Mouse (Mus musculus): Measurements from ENCODE around the gene Lrrc2. TPM values are rescaled to one million over a fixed set of nuclear protein-coding genes. Genes with fewer than 3 reads are reported as not detected.

Gene Lrrc2
- polyA plus RNA-seq, 1 experiment from 2014 or later, result 0.09 TPM

DNA sequence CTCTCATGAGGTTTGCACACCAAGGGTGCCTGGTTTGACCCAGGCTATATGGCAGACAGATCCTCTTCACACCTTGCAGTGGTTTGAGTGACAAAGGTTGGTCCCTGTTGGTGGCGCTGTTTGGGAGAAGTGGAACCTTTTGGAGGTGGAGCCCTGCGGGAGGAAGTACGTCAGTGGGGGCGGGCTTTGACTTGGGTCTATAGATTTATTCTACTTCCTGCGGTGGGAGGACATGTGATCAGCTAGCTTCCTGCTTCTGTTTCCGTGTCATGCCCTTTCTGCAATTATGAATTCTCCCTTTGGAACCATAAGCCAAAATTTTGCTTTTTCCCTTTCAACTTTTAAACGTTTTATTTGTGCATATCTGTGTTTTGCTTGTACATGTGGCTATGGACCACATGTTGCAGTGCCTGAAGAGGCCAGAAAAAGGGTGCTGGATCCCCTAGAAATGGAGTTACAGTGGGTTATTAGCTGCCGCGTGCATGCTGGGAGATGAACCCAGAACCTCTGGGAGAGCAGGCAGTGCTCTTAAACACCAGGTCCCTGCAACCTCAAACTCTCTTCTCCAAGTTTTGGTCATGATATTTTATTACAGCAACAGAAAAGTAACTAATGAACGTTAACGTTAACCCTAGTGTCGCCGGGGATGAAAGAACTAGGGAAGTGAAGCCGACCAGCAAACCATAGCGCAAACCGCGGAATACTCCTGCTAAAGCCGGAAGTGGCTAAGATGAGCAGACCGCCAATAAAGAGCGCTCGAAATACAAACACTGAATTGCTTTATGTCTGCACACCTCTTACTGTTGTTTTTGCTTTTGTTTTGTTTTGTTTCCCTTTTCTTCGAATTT lies 13.9 kb downstream of the Lrrc2 start:
- H3K4me1 ChIP-seq, result no peaks in the 10 kb centered on the region
- no peak overlapping the region for H3K4me3 ChIP-seq
- WGBS, result 91% methylated on average over 22 of the region's 22 CpGs
- no peak for ATAC-seq (ENCODE audit: low FRiP score)
- H3K9me3 ChIP-seq (replicated peaks), result no peaks in the 10 kb centered on the region; the same call in 1 of the 2 replicates
- no peaks in the 10 kb centered on the region for H3K36me3 ChIP-seq
- no peak overlapping the region for H3K27ac ChIP-seq
- no peaks in the 10 kb centered on the region for H3K27me3 ChIP-seq
- H3K4me2 ChIP-seq (replicated peaks), result no peak overlapping the region
- H3K9ac ChIP-seq, result no peak overlapping the region

DNA sequence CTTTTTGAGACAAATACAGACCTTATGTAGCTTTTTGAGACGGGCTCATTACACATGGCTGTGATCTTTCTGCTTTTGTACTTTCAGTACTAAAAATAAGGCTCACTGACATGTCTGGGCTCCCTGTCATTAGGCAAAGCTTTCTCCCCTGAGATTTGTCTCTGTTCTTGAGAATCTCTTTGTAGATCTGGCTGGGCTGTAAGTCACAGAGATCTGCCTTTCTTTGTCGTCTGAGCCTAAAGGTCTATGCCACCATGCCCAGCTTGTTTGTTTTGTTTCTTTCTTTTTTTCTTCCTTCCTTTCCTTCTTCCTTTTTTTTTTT lies 14.5 kb downstream of the Lrrc2 start:
- Histone ChIP-seq H3K4me1 (no peaks in the 10 kb centered on the region), H3K27me3 (no peaks in the 10 kb centered on the region), H3K4me2 (replicated peaks) (no peak overlapping the region), H3K9ac (no peak overlapping the region), H3K4me3 (no peak overlapping the region), H3K27ac (no peak overlapping the region), H3K36me3 (no peaks in the 10 kb centered on the region), H3K9me3 (replicated peaks) (no peaks in the 10 kb centered on the region; the same call in 1 of the 2 replicates)
- 79% methylated on average over 2 of the region's 2 CpGs for WGBS
- no peak for ATAC-seq (ENCODE audit: low FRiP score)

DNA sequence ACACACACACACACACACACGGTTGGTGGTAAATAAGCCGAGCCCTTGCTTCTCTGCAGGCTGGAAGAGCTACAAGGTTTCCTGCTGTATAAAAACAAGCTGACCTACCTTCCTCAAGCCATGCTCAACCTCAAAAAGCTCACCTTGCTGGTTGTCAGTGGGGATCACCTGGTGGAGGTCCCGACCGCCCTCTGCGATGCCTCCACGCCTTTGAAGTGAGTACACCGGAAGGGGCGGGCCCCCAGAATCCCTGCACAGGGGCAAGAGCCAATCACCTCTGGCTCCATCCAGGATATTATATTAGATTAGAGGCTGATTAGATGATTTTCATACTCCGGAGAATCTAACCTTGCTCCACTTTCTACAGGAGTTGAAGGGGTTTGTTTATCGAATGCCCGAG lies 28.1 kb downstream of the Lrrc2 start:
- H3K27ac ChIP-seq, result no peak overlapping the region
- H3K9me3 ChIP-seq (replicated peaks), result no peaks in the 10 kb centered on the region
- no peaks in the 10 kb centered on the region for H3K36me3 ChIP-seq
- ATAC-seq (ENCODE audit: low FRiP score), result no peak
- 93% methylated on average over 11 of the region's 11 CpGs for WGBS
- no peaks in the 10 kb centered on the region for H3K4me1 ChIP-seq
- H3K9ac ChIP-seq, result no peak overlapping the region
- no peak overlapping the region for H3K4me3 ChIP-seq
- H3K27me3 ChIP-seq, result no peaks in the 10 kb centered on the region
- no peak overlapping the region for H3K4me2 ChIP-seq (replicated peaks)

DNA sequence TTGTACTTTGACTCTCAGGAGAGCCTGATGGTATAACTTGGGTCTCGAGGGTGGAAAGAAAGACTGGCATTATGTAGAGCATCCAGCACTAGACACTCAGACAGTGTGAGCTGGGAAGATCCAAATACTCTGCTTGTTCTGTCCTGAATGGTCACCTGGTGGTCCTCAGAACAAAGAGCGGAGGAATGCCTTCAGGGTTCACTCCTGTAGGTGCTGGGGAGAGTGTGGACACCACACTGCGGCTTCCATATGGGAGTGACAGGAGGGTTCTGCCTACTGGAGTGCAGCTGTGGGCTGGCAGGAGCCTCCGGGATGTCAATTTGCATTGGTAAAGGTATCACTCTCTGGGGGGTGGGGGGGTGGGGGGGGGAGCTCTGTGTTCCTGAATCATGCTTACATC lies 31.0 kb downstream of the Lrrc2 start:
- Histone ChIP-seq H3K9ac (no peak overlapping the region), H3K27me3 (no peaks in the 10 kb centered on the region), H3K9me3 (replicated peaks) (no peaks in the 10 kb centered on the region), H3K27ac (no peak overlapping the region), H3K4me1 (no peaks in the 10 kb centered on the region), H3K36me3 (no peaks in the 10 kb centered on the region), H3K4me2 (replicated peaks) (no peak overlapping the region), H3K4me3 (no peak overlapping the region)
- WGBS, result 55% methylated on average over 4 of the region's 4 CpGs
- no peak for ATAC-seq (ENCODE audit: low FRiP score)

DNA sequence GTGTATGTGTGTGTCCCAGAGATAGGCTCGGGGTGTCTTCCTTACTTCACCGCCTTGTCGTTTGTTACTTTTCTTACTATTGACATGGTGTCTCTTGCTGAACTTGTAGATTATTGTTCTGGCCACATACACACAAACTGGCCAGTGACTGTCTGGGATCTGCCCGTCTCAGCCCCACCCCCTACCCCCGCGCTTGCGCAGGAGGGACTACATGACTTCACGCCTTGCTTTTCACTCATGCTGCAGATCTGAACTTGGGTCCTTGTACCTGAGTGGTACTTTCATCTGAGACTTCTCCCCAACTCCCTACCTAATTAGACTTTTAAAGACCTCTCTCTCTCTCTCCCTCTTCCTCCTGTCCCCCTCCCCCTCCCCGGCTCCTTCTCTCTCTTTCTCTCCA lies 32.8 kb downstream of the Lrrc2 start:
- no peaks in the 10 kb centered on the region for H3K9me3 ChIP-seq (replicated peaks)
- WGBS, result 86% methylated on average over 9 of the region's 9 CpGs
- H3K9ac ChIP-seq, result no peak overlapping the region
- no peak overlapping the region for H3K4me2 ChIP-seq (replicated peaks)
- H3K36me3 ChIP-seq, result no peaks in the 10 kb centered on the region
- H3K27ac ChIP-seq, result no peak overlapping the region
- H3K27me3 ChIP-seq, result no peaks in the 10 kb centered on the region
- ATAC-seq (ENCODE audit: low FRiP score), result no peak
- no peaks in the 10 kb centered on the region for H3K4me1 ChIP-seq
- H3K4me3 ChIP-seq, result no peak overlapping the region

DNA sequence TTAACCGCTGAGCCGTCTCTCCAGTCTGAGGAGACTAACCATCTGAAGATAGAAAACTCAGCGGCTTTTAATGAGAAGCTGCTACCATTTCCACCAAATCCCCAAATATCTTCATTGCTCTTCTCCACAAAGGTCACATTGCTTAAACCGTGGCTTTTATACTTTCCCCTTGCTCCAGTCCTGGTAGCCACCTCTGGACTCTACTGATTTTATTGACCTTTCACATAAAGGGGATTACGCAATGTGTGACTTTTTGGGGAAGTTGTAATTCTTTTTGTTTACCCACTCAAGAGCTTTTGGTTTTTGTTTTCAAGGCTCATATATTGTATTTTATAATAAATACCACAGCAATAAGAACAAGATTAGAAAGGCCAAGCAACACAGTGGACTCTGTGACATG lies 34.2 kb downstream of the Lrrc2 start:
- no peaks in the 10 kb centered on the region for H3K36me3 ChIP-seq
- no peaks in the 10 kb centered on the region for H3K4me1 ChIP-seq
- H3K27ac ChIP-seq, result no peak overlapping the region
- H3K4me2 ChIP-seq (replicated peaks), result no peak overlapping the region
- no peaks in the 10 kb centered on the region for H3K9me3 ChIP-seq (replicated peaks)
- H3K4me3 ChIP-seq, result no peak overlapping the region
- no peak for ATAC-seq (ENCODE audit: low FRiP score)
- WGBS, result 95% methylated on average over 5 of the region's 5 CpGs
- no peak overlapping the region for H3K9ac ChIP-seq
- no peaks in the 10 kb centered on the region; the same call in 1 of the 2 replicates for H3K27me3 ChIP-seq

DNA sequence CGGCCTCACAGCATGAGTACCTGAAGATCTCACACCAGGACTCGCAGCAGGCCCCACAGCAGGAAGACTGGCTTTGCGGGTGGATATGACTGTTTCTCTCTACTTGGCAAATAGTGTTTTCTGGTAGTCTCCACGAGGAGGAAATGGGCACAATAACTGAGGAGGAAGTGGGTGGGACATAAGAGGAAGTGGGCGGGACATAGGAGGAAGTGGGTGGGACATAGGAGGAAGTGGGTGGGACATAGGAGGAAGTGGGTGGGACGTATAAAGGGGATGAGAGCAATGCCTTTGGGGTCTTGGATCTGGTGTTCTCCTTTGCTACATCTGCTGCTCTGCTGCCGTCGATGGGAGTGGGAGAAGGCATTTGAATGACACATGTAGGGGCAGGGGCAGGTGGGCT lies 34.6 kb downstream of the Lrrc2 start:
- Histone ChIP-seq H3K4me1 (no peaks in the 10 kb centered on the region), H3K4me2 (replicated peaks) (no peak overlapping the region), H3K27ac (no peak overlapping the region), H3K9ac (no peak overlapping the region), H3K27me3 (no peaks in the 10 kb centered on the region; the same call in 1 of the 2 replicates), H3K4me3 (no peak overlapping the region), H3K36me3 (no peaks in the 10 kb centered on the region), H3K9me3 (replicated peaks) (no peaks in the 10 kb centered on the region)
- 87% methylated on average over 8 of the region's 8 CpGs for WGBS
- ATAC-seq (ENCODE audit: low FRiP score), result no peak

DNA sequence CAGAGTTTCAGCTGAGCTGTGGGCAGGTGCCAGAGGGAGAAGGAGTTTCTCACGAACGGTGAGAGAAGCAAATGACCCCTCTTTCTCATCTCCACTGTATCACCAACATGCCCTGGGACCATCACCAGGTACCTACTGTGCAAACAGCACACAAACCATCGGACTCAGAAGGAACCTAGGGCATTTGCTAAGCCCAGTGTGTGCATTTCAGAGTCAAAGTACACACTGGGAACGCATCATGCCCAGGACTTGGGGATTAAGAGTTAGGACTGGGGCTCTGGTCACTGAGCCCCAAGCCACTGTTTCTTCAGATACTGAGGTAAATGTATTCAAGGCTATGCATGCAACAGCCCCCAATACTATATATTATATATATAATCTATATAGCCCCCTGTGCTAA lies 36.0 kb downstream of the Lrrc2 start:
- 82% methylated on average over 4 of the region's 4 CpGs for WGBS
- H3K9me3 ChIP-seq (replicated peaks), result no peaks in the 10 kb centered on the region
- H3K27ac ChIP-seq, result no peak overlapping the region
- H3K4me3 ChIP-seq, result no peak overlapping the region
- no peaks in the 10 kb centered on the region for H3K4me1 ChIP-seq
- no peak overlapping the region for H3K4me2 ChIP-seq (replicated peaks)
- no peaks in the 10 kb centered on the region for H3K36me3 ChIP-seq
- no peak overlapping the region for H3K9ac ChIP-seq
- no peak for ATAC-seq (ENCODE audit: low FRiP score)
- no peaks in the 10 kb centered on the region; the same call in 1 of the 2 replicates for H3K27me3 ChIP-seq

DNA sequence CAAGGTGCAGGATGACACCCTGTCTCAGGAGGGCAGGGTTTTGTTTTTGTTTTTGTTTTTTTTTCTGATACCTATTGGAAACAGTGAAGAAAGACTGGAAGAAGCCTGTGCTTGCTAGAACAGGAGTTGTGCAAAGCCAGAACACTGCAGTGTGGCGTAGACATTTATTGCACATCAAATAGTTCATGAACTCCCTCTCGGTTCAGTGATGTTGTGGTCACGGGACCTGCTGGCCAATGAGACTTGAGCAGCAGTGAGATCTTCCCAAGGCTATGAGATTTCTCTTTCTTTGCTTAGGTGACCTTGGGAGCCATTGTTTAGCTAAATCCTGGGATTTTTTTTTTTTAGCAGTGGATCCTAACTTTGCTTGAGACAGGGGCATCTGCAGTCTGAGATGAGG lies 36.7 kb downstream of the Lrrc2 start:
- no peak overlapping the region for H3K4me3 ChIP-seq
- no peaks in the 10 kb centered on the region for H3K4me1 ChIP-seq
- no peaks in the 10 kb centered on the region for H3K9me3 ChIP-seq (replicated peaks)
- H3K27ac ChIP-seq, result no peak overlapping the region
- H3K36me3 ChIP-seq, result no peaks in the 10 kb centered on the region
- H3K9ac ChIP-seq, result no peak overlapping the region
- WGBS, result 83% methylated on average over 3 of the region's 3 CpGs
- H3K4me2 ChIP-seq (replicated peaks), result no peak overlapping the region
- no peaks in the 10 kb centered on the region; the same call in 1 of the 2 replicates for H3K27me3 ChIP-seq
- no peak for ATAC-seq (ENCODE audit: low FRiP score)

DNA sequence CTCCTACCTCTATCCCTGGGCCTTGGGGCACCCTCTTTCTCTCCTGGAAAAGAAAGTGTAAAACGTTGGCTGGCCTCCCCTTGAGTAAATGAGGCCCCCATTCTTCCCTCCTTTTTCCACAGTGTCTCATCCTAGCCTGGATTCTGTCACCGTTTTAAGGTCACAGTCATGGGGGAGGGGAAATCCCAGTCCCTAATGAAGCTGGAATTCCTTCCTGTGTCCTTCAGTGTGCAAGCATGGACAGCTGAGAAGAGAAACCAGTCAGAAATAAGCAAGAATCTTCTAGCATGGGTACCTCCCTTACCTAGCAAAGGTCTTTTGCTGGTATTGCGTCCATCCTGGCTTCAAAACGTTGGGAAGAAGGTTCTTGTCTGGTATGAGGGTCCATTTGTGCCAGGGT lies 37.8 kb downstream of the Lrrc2 start:
- Histone ChIP-seq H3K4me1 (no peaks in the 10 kb centered on the region), H3K4me2 (replicated peaks) (no peak overlapping the region), H3K9me3 (replicated peaks) (no peaks in the 10 kb centered on the region), H3K27ac (no peak overlapping the region), H3K9ac (no peak overlapping the region), H3K36me3 (no peaks in the 10 kb centered on the region), H3K27me3 (no peaks in the 10 kb centered on the region; the same call in 1 of the 2 replicates), H3K4me3 (no peak overlapping the region)
- WGBS, result 62% methylated on average over 4 of the region's 4 CpGs
- ATAC-seq (ENCODE audit: low FRiP score), result no peak

DNA sequence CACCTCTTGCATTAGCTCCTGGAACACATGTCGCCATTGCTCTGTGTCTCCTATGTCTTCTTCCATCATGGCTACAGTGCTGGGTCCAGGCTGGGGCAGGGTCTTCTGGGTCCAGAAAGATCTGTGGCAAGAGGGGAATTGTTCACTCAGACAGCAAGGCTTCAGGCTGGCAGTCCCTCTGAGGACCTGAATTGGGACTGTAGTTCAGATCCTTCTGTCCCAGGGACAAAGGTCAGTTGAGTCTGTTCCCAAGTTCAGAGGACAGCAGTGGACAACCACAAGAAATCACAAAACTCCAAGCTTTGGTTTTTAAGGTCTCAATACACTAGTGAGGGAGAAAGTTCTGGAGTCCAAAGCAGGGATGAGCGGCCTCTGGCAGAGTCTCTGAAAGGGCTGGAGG lies 38.2 kb downstream of the Lrrc2 start:
- Histone ChIP-seq H3K27ac (no peak overlapping the region), H3K4me3 (no peak overlapping the region), H3K4me2 (replicated peaks) (no peak overlapping the region), H3K36me3 (no peaks in the 10 kb centered on the region), H3K4me1 (no peaks in the 10 kb centered on the region), H3K27me3 (no peaks in the 10 kb centered on the region; the same call in 1 of the 2 replicates), H3K9ac (no peak overlapping the region), H3K9me3 (replicated peaks) (no peaks in the 10 kb centered on the region)
- 93% methylated on average over 2 of the region's 2 CpGs for WGBS
- ATAC-seq (ENCODE audit: low FRiP score), result no peak

DNA sequence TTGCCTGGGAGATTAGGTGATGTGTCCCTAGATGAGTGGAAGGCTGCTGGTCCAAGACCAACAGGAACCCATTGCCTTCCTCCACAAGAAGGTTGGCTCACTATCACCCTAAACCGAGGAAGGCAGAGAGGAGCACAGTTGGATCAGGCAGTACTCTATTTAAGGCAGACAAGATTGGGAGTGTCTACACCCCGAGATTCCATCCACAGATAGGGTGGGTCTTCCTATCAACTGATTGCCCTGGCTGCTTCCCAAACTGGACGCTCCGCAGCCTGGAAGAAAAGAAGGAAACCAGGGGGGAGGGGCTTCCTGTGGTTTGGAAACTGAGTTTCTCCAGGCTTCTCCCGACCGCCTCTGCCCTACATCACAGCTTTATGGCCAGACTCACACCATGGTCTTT lies 38.9 kb downstream of the Lrrc2 start, which contains the start of gene Rtp3:
Gene Rtp3 (minus strand): TSS at position 380 of the 400 bp plus-strand sequence.
- ATAC-seq (ENCODE audit: low FRiP score), result no peak
- WGBS, result 70% methylated on average over 6 of the region's 6 CpGs

DNA sequence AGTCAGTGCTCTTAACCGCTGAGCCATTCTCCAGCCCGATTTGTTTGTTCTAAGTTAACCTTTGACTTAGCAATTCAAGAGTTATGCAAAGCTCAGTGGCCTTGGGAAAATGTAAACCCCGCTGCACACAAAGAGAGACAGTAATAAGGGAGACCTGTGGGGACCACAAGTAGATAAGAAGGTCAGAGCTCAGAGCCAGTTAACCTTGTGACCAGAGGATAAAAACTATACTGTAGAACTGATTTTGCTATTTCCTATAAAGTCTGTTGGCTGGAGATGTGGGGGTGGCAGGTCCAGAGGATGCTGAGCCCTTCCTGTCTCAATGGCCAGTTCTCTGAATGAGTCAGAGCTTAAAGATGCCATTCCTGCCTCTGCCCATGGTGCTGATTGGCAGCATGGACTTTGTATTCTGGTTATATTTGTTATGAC lies 42.0 kb downstream of the Lrrc2 start:
- no peaks in the 10 kb centered on the region; the same call in 1 of the 2 replicates for H3K27me3 ChIP-seq
- 47% methylated on average over 3 of the region's 3 CpGs for WGBS
- no peaks in the 10 kb centered on the region for H3K4me1 ChIP-seq
- no peak overlapping the region for H3K4me3 ChIP-seq
- no peak overlapping the region for H3K27ac ChIP-seq
- no peak overlapping the region for H3K9ac ChIP-seq
- no peak for ATAC-seq (ENCODE audit: low FRiP score)
- no peak overlapping the region for H3K4me2 ChIP-seq (replicated peaks)
- H3K9me3 ChIP-seq (replicated peaks), result no peaks in the 10 kb centered on the region
- no peaks in the 10 kb centered on the region for H3K36me3 ChIP-seq

More for the DNA sequence above, 38.9 kb downstream of the Lrrc2 start, which contains the start of gene Rtp3:
- no peaks in the 10 kb centered on the region; the same call in 1 of the 2 replicates for H3K27me3 ChIP-seq
- no peaks in the 10 kb centered on the region for H3K36me3 ChIP-seq
- H3K9me3 ChIP-seq (replicated peaks), result no peaks in the 10 kb centered on the region
- no peak within 1 kb of the TSS for H3K9ac ChIP-seq
- no peak within 1 kb of the TSS for H3K4me3 ChIP-seq
- no peaks in the 10 kb centered on the region for H3K4me1 ChIP-seq
- no peak within 1 kb of the TSS for H3K4me2 ChIP-seq (replicated peaks)
- no peak within 1 kb of the TSS for H3K27ac ChIP-seq

Data from hindbrain, embryonic 12.5 days (tissue).